Mouse (Mus musculus) embryo, embryonic 11.5 days (tissue): ENCODE data around the gene Spry1.

Source experiments
- DNase-seq: peaks from one replicate; pipeline ENCODE4 v3.0.0-alpha.2; 2012; ENCODE audit warnings: low read depth, low spot score

Spry1 gene

GRCm38 (mm10) chr3:37641796-37642680, 2.3 kb downstream of the Spry1 start:
- no peak for DNase-seq

DNA sequence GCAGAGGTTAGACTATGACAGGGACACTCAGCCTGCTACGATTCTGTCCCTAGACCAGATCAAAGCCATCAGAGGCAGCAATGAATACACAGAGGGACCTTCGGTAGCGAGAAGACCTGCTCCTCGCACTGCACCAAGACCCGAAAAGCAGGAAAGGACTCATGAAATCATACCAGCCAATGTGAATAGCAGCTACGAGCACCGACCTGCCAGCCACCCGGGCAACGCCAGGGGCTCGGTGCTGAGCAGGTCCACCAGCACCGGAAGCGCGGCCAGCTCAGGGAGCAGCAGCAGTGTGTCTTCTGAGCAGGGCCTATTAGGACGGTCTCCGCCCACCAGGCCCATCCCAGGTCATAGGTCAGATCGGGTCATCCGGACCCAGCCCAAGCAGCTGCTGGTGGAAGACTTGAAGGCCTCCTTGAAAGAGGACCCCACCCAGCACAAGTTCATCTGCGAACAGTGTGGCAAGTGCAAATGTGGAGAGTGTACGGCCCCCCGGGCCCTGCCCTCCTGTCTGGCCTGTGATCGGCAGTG, 3.0 kb downstream of the Spry1 start:
- no peak for DNase-seq

- DNase-seq, result no peak
Measured at GRCm38 (mm10) chr3:37643411-37643810, 3.7 kb downstream of the Spry1 start.

- DNase-seq, result no peak
Measured at GRCm38 (mm10) chr3:37643903-37644302, 4.2 kb downstream of the Spry1 start.

GRCm38 (mm10) chr3:37645061-37645460, 5.3 kb downstream of the Spry1 start:
- no peak for DNase-seq

GRCm38 (mm10) chr3:37646221-37646620, 6.5 kb downstream of the Spry1 start:
- DNase-seq, result no peak

- DNase-seq, result no peak
Measured at GRCm38 (mm10) chr3:37647225-37647624, 7.5 kb downstream of the Spry1 start.

- no peak for DNase-seq
Measured at GRCm38 (mm10) chr3:37648244-37648643, 8.5 kb downstream of the Spry1 start.

DNA sequence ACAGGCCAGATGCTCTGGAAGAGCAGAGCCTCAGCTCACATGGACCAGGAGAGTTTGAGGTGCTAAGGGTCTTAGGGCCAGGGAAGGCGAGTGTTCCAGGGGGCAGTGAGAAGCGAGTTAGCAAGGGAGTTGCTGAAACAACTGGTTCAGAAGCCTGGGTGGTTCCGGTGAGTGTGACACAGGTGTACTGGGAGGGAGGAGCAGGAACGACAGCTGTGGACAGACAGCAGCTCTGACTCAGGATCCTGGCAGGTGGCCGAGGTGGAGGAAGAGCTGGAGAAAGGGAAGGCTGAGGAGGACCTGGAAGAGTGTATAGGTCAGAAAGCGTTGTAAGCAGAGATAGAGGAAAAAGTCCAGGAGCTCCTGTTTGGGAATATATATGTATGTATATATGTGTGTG, 9.5 kb downstream of the Spry1 start:
- DNase-seq, result no peak

DNA sequence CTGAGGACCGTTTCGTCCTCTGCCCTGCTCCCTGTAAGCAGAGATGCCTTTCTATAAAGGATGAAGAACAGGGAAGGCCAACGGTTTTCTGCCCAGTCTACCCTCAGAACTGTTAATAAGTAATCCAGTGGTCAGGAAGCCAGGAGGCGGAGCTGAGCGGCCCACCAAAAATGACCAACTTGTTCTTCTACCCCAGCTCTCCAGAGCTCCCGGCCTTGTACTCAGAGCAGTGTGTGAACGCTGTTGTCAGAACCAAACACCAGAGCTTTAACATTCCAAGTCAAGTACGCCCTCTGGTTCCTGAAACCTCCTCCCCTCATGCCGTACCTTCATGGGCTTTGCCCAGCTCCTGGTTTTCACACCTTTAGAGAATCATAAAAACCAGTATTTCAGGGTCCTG, 12.8 kb downstream of the Spry1 start:
- DNase-seq, result no peak

DNA sequence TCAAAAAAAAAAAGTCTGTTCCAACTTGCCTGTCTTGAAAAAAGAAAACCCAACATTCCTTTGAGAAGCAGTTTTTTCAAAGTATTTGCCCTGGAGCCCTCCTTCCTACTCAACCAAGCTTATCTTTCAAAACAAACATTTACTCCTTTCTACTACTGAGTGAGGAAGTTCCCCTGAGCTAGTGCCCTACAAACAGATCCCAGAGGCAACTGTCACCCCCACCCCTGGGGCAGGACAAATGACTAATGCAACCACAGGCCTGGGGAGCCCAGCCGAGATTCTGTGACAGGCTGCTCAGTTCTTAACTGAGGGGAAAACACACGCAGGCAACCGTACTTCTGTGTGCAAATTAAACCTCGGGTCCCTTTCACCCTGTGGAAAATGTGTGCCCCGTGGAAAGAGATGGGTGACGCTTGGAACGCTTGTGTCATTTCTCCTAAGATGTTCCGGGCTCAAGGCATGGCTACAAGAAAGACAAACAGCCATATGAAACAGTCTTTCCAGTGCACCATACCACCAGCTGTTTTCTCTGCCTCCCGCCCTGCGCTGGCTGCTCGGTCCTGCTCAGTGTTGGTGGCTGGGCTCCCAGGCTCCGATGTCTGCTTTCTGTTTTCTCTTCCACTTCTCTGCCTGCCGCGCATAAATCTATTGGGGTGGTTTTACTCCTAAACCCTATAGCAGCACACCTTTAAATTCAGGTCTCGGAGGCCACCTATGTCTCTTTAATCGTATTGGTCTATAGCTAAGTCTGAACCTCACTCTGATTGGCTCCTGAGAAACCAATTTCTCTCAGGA, 14.4 kb downstream of the Spry1 start:
- DNase-seq, result no peak

GRCm38 (mm10) chr3:37654787-37655186, 15.0 kb downstream of the Spry1 start:
- no peak for DNase-seq

GRCm38 (mm10) chr3:37655933-37656633, 16.3 kb downstream of the Spry1 start:
- no peak for DNase-seq

GRCm38 (mm10) chr3:37657009-37657408, 17.3 kb downstream of the Spry1 start:
- no peak for DNase-seq

DNA sequence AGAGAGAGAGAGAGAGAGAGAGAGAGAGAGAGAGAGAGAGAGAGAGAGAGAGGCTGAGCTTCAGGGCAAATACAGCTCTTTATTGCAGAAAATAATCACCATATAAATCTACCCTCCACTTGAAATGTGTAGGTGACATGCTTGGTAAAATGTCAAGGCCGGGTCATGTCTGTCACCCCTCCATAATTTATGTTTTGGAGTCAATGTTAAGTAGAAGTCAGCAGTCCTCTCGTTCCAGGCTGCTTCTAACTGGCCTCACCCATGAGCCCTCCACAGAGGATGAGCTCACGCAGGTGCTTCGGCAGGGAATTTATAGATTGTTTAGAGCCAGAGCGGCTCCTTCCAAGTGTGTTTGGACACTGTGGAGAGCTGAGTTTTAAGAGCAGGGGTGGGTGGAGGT, 18.4 kb downstream of the Spry1 start:
- DNase-seq, result no peak

DNA sequence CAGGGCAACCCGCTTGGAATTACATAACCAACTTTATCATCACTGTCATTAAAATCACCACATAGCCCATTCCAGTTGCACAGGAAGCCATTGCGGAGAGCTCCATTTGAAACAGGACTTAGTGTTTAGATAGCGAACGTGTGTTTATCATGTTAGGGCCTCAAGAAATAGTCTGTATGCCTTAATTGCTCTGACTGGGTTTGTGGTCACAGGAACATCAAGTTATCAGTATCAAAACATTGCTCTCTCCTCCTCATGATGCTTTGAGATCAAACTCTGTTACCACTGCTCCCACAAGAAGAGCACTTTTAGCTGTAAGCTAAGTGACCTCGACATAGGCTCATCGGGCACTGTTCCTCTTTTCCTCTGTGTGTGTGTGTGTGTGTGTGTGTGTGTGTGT, 19.9 kb downstream of the Spry1 start:
- no peak for DNase-seq

DNA sequence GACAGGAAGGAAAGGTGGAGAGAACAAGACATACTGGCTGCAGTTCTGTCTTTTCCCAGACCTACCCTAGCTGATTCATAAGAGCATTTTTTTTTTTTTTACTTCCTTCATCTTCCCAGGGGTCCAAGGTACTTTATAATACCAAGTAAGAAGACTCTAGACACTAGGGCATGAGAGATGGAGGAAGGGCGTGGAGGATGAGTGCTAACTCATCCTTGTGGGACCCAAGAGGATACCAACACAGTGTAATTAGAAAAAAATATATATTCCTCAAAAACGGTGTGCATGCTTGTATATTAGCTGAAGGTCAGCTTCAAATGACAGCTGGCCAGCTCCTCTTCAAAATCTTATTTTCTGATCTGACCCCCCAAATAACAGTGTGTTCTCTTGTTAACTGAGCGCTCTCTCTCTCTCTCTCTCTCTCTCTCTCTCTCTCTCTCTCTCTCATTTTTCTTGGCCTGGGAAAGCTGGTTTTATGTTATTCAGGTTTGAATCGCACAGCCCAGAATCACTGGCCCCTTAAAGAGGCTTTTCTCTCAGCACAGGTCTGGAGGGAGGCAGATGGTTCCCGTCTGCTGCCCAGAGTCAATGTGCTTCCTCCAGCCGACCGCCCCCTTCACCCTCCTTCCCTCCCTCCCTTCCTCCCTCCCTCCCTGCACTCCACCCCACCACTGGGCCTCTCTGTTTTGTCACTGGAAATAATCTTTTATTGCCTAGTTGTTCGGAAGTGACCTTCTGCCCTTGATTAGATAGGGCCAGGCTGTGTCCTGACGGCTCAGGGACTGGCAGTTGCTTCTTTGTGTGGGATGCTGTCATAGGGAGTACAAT, 26.8 kb downstream of the Spry1 start:
- no peak for DNase-seq

DNA sequence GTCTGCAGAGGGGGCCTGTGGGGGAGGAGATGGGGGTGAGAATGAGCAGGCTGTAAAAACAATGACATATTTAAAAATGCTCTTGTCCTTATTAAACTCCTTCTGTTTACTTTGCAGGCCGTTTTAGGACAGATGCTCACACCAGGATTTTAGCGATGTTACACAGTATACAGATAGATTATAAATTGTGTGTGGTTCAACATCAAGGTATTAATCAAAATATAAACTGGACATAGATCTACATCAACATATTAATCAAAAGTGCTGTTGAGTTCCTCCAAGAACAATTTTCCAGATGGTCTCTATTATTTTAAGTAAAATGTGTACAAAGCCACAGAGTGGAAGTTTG, 27.3 kb downstream of the Spry1 start:
- no peak for DNase-seq

DNA sequence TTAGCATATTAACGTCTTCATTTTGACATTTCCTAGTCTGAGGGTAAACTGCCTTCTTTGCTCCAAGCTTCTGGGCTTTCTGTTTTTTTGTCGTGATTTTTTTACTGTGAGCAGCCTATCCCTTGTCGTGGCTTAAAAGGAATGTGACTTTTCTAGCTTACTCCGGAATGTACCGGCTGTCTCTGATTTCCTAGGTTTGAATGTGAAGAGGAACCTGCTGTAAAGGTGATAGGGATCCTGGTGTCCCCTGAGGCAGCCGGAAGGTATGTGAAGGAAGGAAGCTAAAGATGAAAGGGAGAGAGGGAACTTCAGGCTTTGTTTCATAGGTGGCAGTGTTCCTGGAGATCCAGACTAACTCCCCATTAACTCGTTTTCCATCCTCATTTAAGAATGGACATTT, 28.0 kb downstream of the Spry1 start:
- DNase-seq, result no peak

GRCm38 (mm10) chr3:37668652-37669051, 28.9 kb downstream of the Spry1 start:
- DNase-seq, result no peak

DNA sequence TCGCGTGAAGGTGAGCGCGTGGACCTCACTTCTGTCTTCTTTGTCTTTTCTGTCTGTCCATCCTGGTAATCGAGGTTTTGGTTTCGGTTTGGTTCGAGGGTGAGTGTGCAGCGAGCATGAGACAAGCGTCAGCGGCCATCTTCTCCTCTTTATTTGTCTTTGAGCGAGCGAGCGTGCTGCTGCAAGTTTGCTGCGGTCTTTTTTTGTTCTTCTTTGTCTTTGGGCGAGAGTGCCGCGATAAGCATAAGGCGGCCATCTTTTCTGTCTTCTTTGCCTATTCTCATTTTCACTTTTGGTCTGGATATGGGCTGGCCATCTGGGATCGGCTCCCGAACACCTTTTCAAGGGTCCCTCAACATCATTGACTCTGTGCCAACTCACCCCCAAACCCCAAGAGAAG, 29.4 kb downstream of the Spry1 start:
- no peak for DNase-seq
